Mouse (Mus musculus): ENCODE results near the gene Grm4. TPM values are rescaled to one million over a fixed set of nuclear protein-coding genes. Genes with fewer than 3 reads are reported as not detected.

Gene Grm4
- polyA plus RNA-seq, 1 experiment = not detected

DNA sequence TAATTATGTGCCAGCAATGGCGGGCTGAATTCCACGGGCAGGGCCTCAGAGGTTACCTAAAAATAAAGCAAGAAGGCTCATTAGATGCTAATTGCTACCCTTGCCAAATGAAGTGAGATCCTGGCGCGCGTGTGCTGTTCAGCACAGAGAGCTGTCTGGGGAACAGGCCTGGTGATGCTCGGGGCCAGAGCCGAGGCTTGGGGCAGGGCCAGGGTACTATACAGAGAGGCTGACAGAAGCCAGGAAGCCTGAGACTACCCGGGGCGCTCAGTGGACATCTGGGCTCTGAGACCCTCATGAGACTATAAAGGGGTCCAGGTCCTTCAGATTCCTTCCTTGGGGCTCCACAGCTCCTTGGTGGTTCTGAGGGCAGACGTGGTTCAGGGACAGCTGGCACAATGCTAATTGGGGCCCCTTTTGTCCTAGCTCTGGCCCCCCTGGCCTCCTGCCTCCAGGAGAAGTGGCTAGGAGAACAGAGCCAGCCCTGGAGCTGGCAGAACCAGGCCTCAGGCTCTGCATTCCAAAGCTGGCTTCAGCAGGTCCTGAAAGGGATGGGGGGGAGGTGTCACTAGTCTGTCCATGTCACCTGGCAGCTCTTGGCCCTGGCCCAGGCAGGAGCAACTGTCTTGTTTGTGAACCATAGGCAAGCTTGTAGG lies 98.3 kb downstream of the Grm4 start:
- Histone ChIP-seq H3K4me3 (replicated peaks) (no peak overlapping the region), H3K9me3 (peaks cover 6% of the 10 kb centered on the region), H3K4me1 (peaks cover 11% of the 10 kb centered on the region; the same call in 1 of the 2 replicates), H3K27me3 (replicated peaks) (peaks cover 66% of the 10 kb centered on the region), H3K36me3 (replicated peaks; ENCODE audit: low read length) (no peaks in the 10 kb centered on the region)
- TF ChIP-seq GATA1 (IDR thresholded peaks at IDR 0.05; ENCODE audit: borderline replicate concordance, low read length) = no peak

DNA sequence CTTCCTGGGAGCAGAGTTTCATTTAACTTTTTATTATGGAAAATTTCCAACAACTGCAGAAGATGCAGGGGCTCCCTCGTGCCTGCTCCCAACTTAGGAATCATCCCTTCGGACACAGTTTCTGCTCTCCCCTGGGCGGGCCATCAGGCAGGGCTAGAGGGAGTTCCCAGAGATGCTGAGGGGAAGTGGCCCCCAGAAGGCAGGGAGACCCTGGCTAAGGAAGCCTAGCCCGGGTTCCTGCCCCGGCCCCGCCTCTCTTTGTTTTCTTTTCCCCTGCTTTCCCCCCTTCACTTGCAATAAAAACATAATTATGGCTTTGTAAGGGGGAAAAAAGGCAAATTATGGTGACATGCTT lies 98.9 kb downstream of the Grm4 start:
- Histone ChIP-seq H3K27me3 (replicated peaks) (peaks cover 60% of the 10 kb centered on the region), H3K4me1 (peaks cover 11% of the 10 kb centered on the region; the same call in 1 of the 2 replicates), H3K4me3 (replicated peaks) (no peak overlapping the region), H3K9me3 (peaks cover under 1% of the 10 kb centered on the region; the same call in 1 of the 2 replicates), H3K36me3 (replicated peaks; ENCODE audit: low read length) (no peaks in the 10 kb centered on the region)
- no peak for TF ChIP-seq FLI1 (IDR thresholded peaks at IDR 0.05; ENCODE audit: low read length)
- no peak for TF ChIP-seq GATA1 (IDR thresholded peaks at IDR 0.05; ENCODE audit: borderline replicate concordance, low read length)

DNA sequence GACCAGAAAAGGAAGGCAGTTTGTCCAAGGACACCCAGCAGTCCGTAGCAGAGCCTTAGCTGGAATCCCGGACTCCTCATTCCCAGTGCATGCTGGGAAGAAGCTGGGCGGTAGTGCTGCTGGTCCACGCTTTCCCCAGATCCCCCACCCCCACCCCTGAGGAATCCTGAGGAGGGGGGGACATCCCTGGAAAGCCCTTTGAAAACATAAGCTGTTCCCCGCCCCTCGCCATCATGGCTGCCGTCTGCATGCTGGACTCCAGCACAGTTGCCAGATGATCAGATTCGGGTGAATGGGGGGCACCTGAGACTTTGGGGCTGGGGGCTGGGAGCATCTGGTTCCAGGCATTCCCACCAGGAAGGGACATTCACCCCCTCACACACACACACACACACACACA lies 99.4 kb downstream of the Grm4 start:
- TF ChIP-seq GATA1 (IDR thresholded peaks at IDR 0.05; ENCODE audit: borderline replicate concordance, low read length) = no peak
- TF ChIP-seq FLI1 (IDR thresholded peaks at IDR 0.05; ENCODE audit: low read length) = no peak
- H3K4me1 ChIP-seq = peaks cover 11% of the 10 kb centered on the region; the same call in 1 of the 2 replicates
- no peaks in the 10 kb centered on the region for H3K9me3 ChIP-seq
- H3K27me3 ChIP-seq (replicated peaks) = peaks cover 62% of the 10 kb centered on the region
- H3K4me3 ChIP-seq (replicated peaks) = no peak overlapping the region
- H3K36me3 ChIP-seq (replicated peaks; ENCODE audit: low read length) = no peaks in the 10 kb centered on the region

DNA sequence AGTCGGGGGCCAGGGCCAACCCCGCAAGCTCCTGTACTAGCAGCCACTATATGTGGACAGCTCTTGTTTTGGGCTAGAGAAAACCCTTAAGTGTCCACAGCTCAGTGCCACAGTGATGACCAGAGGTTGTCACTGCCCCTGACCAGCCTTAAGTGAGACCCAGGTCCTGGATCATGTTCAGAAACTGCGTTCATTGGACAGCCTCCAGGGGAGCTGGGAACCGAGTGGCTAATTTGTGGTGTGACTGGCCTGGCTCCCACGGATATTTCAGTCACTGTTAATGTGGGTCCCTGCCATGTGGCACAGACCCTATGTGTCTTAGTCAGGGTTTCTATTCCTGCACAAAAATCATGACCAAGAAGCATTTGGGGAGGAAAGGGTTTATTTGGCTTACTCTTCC lies 112.2 kb downstream of the Grm4 start:
- Histone ChIP-seq H3K36me3 (replicated peaks; ENCODE audit: low read length) (no peaks in the 10 kb centered on the region), H3K4me1 (peaks cover 17% of the 10 kb centered on the region), H3K27me3 (replicated peaks) (peaks cover 49% of the 10 kb centered on the region), H3K9me3 (peaks cover 43% of the 10 kb centered on the region), H3K4me3 (replicated peaks) (no peak overlapping the region)
- TF ChIP-seq FLI1 (IDR thresholded peaks at IDR 0.05; ENCODE audit: low read length) = no peak

DNA sequence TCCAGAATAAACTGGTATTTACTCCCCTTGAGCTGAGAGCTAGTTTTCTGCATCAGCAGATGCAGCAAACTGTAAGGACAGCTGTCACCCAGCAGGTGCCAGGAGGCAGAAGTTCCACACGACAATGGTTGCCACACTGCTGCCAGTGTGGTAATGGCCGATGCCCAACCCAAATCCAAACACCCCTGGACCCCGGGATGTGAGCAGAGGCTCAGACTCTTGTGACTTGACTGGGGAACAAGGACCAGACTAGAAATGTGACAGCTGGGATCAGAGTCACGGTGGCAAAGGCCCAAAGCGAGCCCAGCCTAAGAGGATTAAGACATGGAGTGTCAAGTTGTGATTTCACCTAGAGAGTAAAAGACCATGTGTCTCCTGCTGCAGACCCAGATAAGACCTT lies 112.7 kb downstream of the Grm4 start:
- H3K27me3 ChIP-seq (replicated peaks) = peaks cover 50% of the 10 kb centered on the region
- peaks cover 48% of the 10 kb centered on the region for H3K9me3 ChIP-seq
- no peaks in the 10 kb centered on the region for H3K36me3 ChIP-seq (replicated peaks; ENCODE audit: low read length)
- TF ChIP-seq FLI1 (IDR thresholded peaks at IDR 0.05; ENCODE audit: low read length) (no peak), GATA1 (IDR thresholded peaks at IDR 0.05; ENCODE audit: borderline replicate concordance, low read length) (no peak)
- H3K4me1 ChIP-seq = peaks cover 17% of the 10 kb centered on the region
- H3K4me3 ChIP-seq (replicated peaks) = no peak overlapping the region

DNA sequence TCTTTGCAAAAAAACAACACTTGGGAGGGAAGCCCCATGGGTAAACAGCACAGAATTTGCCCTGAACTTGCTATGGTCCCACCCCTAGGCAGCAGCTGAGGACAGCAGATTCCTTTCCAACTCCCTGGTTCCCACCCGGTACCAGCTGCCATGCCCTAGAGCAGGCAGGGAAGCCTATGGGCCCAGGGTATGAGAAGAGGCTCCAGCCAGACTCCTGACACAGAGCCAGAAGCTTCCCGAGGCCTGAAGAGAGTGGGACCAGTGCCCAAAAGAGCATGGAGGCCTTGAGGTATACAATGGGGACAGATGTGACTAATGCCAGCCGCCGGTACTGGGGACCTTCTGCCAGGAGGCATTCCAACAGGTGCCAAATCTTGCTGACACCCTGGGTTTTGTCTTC lies 114.2 kb downstream of the Grm4 start:
- Histone ChIP-seq H3K9me3 (peaks cover 60% of the 10 kb centered on the region), H3K27me3 (replicated peaks) (peaks cover 60% of the 10 kb centered on the region), H3K4me3 (replicated peaks) (no peak overlapping the region), H3K36me3 (replicated peaks; ENCODE audit: low read length) (no peaks in the 10 kb centered on the region), H3K4me1 (peaks cover 17% of the 10 kb centered on the region)
- TF ChIP-seq FLI1 (IDR thresholded peaks at IDR 0.05; ENCODE audit: low read length) (no peak), GATA1 (IDR thresholded peaks at IDR 0.05; ENCODE audit: borderline replicate concordance, low read length) (no peak)

DNA sequence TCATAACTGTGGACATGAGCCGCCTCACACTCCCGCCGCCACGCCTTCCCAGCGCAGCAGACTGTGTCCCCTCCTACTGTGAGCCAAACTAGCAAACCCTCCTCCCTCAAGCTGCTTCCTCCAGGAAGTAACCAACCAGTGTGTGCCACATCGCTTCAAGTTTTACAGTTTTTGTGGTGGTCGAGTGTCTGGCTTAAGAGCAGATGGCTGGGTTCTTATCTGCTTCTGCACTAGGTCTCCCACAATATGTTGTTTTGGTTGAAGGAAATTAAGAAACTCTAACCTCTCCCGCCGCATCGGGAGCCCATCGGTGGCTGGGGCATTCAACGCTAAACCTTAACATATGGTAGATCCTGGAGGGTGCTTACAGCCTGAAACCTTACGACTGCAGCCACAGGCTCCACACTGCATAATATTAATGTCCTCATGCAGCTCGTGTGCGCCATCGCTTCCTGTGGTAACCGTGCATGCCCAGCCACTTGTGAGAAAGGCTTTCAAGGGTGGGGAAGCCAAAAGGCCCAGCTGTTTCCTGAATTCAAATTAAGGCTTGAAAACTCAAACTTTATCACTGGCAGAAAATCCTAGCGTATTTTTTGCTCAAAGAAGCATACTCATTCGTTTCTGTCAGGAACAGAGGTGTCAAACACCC lies 115.7 kb downstream of the Grm4 start:
- peak overlapping the region; percentile 76 for H3K4me3 ChIP-seq (replicated peaks)
- H3K36me3 ChIP-seq (replicated peaks; ENCODE audit: low read length) = no peaks in the 10 kb centered on the region
- peaks cover 17% of the 10 kb centered on the region for H3K4me1 ChIP-seq
- H3K9me3 ChIP-seq = peaks cover 62% of the 10 kb centered on the region
- TF ChIP-seq GATA1 (IDR thresholded peaks at IDR 0.05; ENCODE audit: borderline replicate concordance, low read length) (no peak), FLI1 (IDR thresholded peaks at IDR 0.05; ENCODE audit: low read length) (no peak)
- H3K27me3 ChIP-seq (replicated peaks) = peaks cover 62% of the 10 kb centered on the region

DNA sequence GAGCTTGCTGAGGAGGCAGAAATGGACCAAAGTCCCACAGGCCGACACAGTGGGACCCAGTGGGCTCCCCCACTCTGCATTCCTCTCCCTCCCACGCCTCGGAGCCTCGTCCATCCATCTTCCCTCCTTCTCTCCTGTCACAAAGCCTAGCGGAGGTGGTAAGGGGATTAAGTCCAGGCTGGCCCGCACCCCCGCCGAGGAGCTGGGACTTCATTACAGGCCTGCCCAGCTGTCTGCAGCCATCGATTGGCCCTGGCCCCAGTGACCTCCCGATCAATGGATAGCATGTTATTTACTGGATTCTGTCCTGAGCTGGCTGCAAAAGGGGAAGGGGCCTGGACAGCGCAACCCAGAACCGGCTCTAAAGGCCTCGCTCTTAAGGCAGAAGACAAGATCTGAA lies 120.0 kb downstream of the Grm4 start:
- H3K36me3 ChIP-seq (replicated peaks; ENCODE audit: low read length) = no peaks in the 10 kb centered on the region
- H3K9me3 ChIP-seq = peaks cover 57% of the 10 kb centered on the region
- H3K4me3 ChIP-seq (replicated peaks) = no peak overlapping the region
- no peak for TF ChIP-seq GATA1 (IDR thresholded peaks at IDR 0.05; ENCODE audit: borderline replicate concordance, low read length)
- no peak for TF ChIP-seq FLI1 (IDR thresholded peaks at IDR 0.05; ENCODE audit: low read length)
- peaks cover 12% of the 10 kb centered on the region for H3K4me1 ChIP-seq
- peaks cover 57% of the 10 kb centered on the region for H3K27me3 ChIP-seq (replicated peaks)

DNA sequence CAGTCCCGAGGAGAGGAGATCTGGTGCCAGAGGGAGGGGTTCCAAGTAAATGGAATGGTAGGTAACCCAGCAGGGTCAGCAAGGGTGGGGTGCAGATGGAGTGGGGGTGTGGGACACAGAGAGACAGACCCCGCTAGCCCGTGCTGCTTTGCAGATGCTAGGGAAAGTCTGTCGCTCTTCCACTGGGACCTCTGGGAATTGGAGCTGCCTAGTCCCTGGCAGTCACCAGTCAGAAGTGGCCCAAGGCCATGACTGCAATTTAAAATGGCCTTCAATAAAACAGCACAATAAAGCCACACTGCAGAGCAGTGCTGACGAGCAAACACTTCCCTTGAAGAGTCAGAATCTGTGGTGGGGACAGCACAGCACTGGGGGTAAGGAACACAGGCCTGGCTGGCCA lies 127.3 kb downstream of the Grm4 start:
- H3K36me3 ChIP-seq (replicated peaks; ENCODE audit: low read length) = no peaks in the 10 kb centered on the region
- TF ChIP-seq GATA1 (IDR thresholded peaks at IDR 0.05; ENCODE audit: borderline replicate concordance, low read length) = no peak
- TF ChIP-seq FLI1 (IDR thresholded peaks at IDR 0.05; ENCODE audit: low read length) = no peak
- no peak overlapping the region for H3K4me3 ChIP-seq (replicated peaks)
- peaks cover 45% of the 10 kb centered on the region for H3K9me3 ChIP-seq
- H3K27me3 ChIP-seq (replicated peaks) = peaks cover 61% of the 10 kb centered on the region
- no peaks in the 10 kb centered on the region for H3K4me1 ChIP-seq

DNA sequence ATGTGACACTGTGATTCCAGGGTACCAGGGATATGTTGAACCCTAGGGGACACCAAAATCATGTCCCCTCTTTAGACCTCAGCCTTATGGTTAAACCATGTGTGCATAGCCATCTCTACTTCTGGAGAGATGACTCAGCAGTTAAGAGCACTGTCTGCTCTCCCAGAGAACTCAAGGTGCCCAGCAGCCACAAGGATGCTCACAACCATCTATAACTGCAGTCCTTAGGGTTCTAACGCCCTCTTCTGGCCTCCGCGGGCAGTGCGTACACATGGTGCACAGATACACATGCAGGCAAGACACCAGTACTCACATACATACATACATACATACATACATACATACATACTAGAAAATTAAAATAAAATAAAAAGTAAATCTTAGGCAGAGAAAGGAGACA lies 127.8 kb downstream of the Grm4 start:
- no peak overlapping the region for H3K4me3 ChIP-seq (replicated peaks)
- TF ChIP-seq FLI1 (IDR thresholded peaks at IDR 0.05; ENCODE audit: low read length) = no peak
- TF ChIP-seq GATA1 (IDR thresholded peaks at IDR 0.05; ENCODE audit: borderline replicate concordance, low read length) = no peak
- H3K36me3 ChIP-seq (replicated peaks; ENCODE audit: low read length) = no peaks in the 10 kb centered on the region
- peaks cover 60% of the 10 kb centered on the region for H3K27me3 ChIP-seq (replicated peaks)
- peaks cover 50% of the 10 kb centered on the region for H3K9me3 ChIP-seq
- H3K4me1 ChIP-seq = no peaks in the 10 kb centered on the region
